Mouse (Mus musculus) cortical plate, adult 2 months (tissue): ENCODE data around the gene Flywch1. TPM values are rescaled to one million over a fixed set of nuclear protein-coding genes. Genes with fewer than 3 reads are reported as not detected.

Experiments
- H3K27ac ChIP-seq: fragments of 200-500 bp; 2 replicates; pipeline ENCODE4 v1.5.1; 2012; ENCODE audit warnings: low read length, control low read depth, inconsistent platforms; ENCODE audit not compliant: insufficient read depth
- H3K4me1 ChIP-seq: fragments of 200-500 bp; 2 replicates; pipeline ENCODE4 v1.6.1; 2011; ENCODE audit warnings: low read length; ENCODE audit not compliant: control insufficient read depth, insufficient read depth
- H3K4me3 ChIP-seq: fragments of 200-500 bp; 2 replicates; pipeline ENCODE4 v1.5.1; 2011; ENCODE audit warnings: mild to moderate bottlenecking, low read length, control low read depth; ENCODE audit not compliant: insufficient read depth
- CTCF ChIP-seq: fragments of 200-500 bp; IDR thresholded peaks from 2 replicates; pipeline ENCODE4 v1.5.1; 2011; ENCODE audit warnings: mild to moderate bottlenecking, control low read depth, low read length; ENCODE audit not compliant: insufficient read depth; ENCODE audit errors: extremely low read depth
- POLR2A ChIP-seq: fragments of 200-500 bp; IDR thresholded peaks from 2 replicates; pipeline ENCODE4 v1.6.1; 2011; ENCODE audit warnings: mild to moderate bottlenecking, low read length, control low read depth; ENCODE audit not compliant: insufficient read depth; ENCODE audit errors: extremely low read depth
- polyA plus RNA-seq: library from polyadenylated mRNA; depleted of rRNA; stranded (reverse); fragments of >200 nt; gene quantifications from 2 replicates; pipeline ENCODE4 v1.2.3, GENCODE M21; 2012

The Flywch1 gene
- polyA plus RNA-seq, 1 experiment, result 257 TPM

GRCm38 (mm10) chr17:23762976-23763375 lies 8.4 kb downstream of the Flywch1 start:
- Histone ChIP-seq H3K27ac (no peak overlapping the region), H3K4me1 (no peaks in the 10 kb centered on the region), H3K4me3 (no peak overlapping the region)
- TF ChIP-seq CTCF, result no peak

GRCm38 (mm10) chr17:23761155-23761554 lies 10.2 kb downstream of the Flywch1 start:
- TF ChIP-seq CTCF (no peak), POLR2A (no peak)
- H3K4me1 ChIP-seq, result no peaks in the 10 kb centered on the region
- H3K4me3 ChIP-seq, result no peak overlapping the region
- no peak overlapping the region for H3K27ac ChIP-seq

GRCm38 (mm10) chr17:23760231-23760630 lies 11.2 kb downstream of the Flywch1 start:
- TF ChIP-seq CTCF (no peak), POLR2A (no peak)
- Histone ChIP-seq H3K27ac (no peak overlapping the region), H3K4me1 (no peaks in the 10 kb centered on the region), H3K4me3 (no peak overlapping the region)

GRCm38 (mm10) chr17:23758801-23759200 lies 12.6 kb downstream of the Flywch1 start:
- Histone ChIP-seq H3K4me1 (no peaks in the 10 kb centered on the region), H3K4me3 (no peak overlapping the region), H3K27ac (no peak overlapping the region)
- TF ChIP-seq CTCF (no peak), POLR2A (no peak)

GRCm38 (mm10) chr17:23757581-23757980 lies 13.8 kb downstream of the Flywch1 start:
- Histone ChIP-seq H3K27ac (no peak overlapping the region), H3K4me3 (no peak overlapping the region), H3K4me1 (no peaks in the 10 kb centered on the region)
- TF ChIP-seq CTCF (no peak), POLR2A (no peak)

GRCm38 (mm10) chr17:23755689-23756088 lies 15.7 kb downstream of the Flywch1 start:
- H3K4me1 ChIP-seq, result no peaks in the 10 kb centered on the region
- H3K27ac ChIP-seq, result no peak overlapping the region
- TF ChIP-seq CTCF, result no peak
- TF ChIP-seq POLR2A, result no peak
- H3K4me3 ChIP-seq, result no peak overlapping the region

- TF ChIP-seq POLR2A (no peak), CTCF (no peak)
- Histone ChIP-seq H3K4me1 (no peaks in the 10 kb centered on the region), H3K4me3 (peak overlapping the region; percentile 8; the same call in 1 of the 2 replicates), H3K27ac (no peak overlapping the region)
These were observed 21.8 kb downstream of the Flywch1 start for GRCm38 (mm10) chr17:23749400-23750191.

DNA sequence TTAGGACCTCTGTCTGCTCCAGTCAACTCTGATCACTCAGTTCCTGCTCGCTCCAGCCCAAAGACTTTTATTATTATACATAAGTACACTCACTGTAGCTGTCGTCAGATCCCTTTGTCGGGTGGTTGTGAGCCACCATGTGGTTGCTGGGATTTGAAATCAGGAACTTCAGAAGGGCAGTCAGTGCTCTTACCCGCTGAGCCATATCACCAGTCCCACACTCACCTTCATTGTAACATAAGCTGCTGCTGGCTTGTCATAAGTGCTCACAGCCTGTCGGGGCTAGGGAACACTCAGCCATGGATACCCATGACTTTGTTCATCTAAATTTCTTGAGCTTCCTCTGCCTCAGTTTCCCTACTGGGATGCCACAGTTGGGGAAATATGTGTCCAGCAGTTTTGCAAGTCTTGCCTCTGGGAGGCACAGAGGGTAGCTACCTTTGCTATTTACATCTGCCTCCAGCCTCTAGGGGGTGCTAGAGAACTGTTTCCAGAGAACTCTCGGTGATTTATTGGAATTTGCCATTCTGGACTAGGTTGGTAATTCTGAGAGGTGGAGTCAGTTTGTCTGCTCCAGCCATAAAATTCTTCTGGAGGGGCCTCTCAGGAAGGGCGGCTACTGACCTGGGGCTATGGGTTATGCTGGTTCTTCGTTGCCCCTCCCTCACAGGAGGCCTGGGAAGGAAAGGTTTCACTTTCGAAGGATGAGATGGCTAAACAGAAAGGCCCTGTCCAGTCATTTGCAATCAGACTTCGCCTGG lies 22.6 kb downstream of the Flywch1 start:
- Histone ChIP-seq H3K4me3 (peak overlapping the region; percentile 8; the same call in 1 of the 2 replicates), H3K27ac (no peak overlapping the region), H3K4me1 (no peaks in the 10 kb centered on the region)
- TF ChIP-seq CTCF, result peak; percentile 68
- TF ChIP-seq POLR2A, result no peak

DNA sequence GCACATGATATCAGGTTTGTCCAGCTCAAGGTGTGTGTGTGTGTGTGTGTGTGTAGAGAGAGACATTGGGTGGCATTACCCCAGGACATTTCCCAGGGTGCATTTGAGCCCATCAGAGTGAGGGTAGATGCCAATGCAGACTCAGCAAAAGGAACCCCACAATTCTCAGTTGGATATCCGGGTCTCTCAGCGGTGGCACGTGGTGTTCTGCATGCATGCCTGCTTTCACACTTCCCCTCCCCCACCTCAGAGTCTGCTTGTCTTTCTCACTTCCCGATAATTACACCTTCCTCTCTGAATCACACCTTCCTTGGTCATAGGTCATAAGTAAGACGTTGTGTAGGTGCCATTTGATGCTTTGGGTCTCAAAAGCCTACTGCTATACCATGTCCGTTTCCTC lies 23.4 kb downstream of the Flywch1 start:
- Histone ChIP-seq H3K27ac (no peak overlapping the region), H3K4me1 (no peaks in the 10 kb centered on the region), H3K4me3 (no peak overlapping the region)
- TF ChIP-seq POLR2A, result no peak
- no peak for TF ChIP-seq CTCF

DNA sequence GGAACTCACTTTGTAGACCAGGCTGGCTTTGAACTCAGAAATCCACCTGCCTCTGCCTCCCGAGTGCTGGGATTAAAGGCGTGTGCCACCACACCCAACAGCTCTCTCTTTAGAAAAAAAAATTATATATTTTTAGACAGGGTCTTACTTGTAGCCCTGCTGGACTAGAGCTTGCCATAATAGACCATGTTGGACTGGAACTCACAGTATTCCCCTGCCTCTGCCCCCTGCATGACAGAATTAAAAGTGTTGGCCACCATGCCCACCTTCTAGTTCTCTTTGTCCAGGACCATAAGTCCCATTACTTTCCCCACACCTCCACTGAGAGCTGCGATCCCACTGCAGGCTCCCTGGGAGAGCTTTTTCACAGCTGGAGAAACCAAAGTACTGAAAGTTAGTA lies 23.9 kb downstream of the Flywch1 start:
- H3K4me1 ChIP-seq, result no peaks in the 10 kb centered on the region
- no peak overlapping the region for H3K4me3 ChIP-seq
- TF ChIP-seq POLR2A, result no peak
- no peak for TF ChIP-seq CTCF
- no peak overlapping the region for H3K27ac ChIP-seq
